Mouse (Mus musculus) embryonic fibroblast, embryonic 13.5 days (primary cell): ENCODE results near the gene Gzma. TPM values are rescaled to one million over a fixed set of nuclear protein-coding genes. Genes with fewer than 3 reads are reported as not detected.

ENCODE experiments used
- H3K27ac ChIP-seq: 2 replicates; pipeline ENCODE4 v1.5.1; 2012; ENCODE audit warnings: low read length, control low read depth, inconsistent platforms; ENCODE audit not compliant: insufficient read depth
- H3K4me1 ChIP-seq: 2 replicates; pipeline ENCODE4 v1.6.1; 2011; ENCODE audit warnings: low read length; ENCODE audit not compliant: control insufficient read depth, insufficient read depth
- H3K4me3 ChIP-seq: 2 replicates; pipeline ENCODE4 v1.5.1; 2011; ENCODE audit warnings: mild to moderate bottlenecking, control low read depth, low read length; ENCODE audit not compliant: insufficient read depth
- CTCF ChIP-seq: IDR thresholded peaks from 2 replicates; pipeline ENCODE4 v1.5.1; 2011; ENCODE audit warnings: mild to moderate bottlenecking, control low read depth, low read length, moderate library complexity, borderline replicate concordance; ENCODE audit not compliant: insufficient read depth
- POLR2A ChIP-seq: IDR thresholded peaks from 2 replicates; pipeline ENCODE4 v1.6.1; 2011; ENCODE audit warnings: low read depth, mild to moderate bottlenecking, control low read depth, low read length, moderate library complexity
- polyA plus RNA-seq: library from polyadenylated mRNA; stranded (reverse); fragments of >200 nt; gene quantifications from 2 replicates; pipeline ENCODE4 v1.2.4, GENCODE M21; 2011; ENCODE audit warnings: low read depth; ENCODE audit not compliant: missing spikeins, insufficient read length

Gene Gzma
- polyA plus RNA-seq, 1 experiment = not detected

DNA sequence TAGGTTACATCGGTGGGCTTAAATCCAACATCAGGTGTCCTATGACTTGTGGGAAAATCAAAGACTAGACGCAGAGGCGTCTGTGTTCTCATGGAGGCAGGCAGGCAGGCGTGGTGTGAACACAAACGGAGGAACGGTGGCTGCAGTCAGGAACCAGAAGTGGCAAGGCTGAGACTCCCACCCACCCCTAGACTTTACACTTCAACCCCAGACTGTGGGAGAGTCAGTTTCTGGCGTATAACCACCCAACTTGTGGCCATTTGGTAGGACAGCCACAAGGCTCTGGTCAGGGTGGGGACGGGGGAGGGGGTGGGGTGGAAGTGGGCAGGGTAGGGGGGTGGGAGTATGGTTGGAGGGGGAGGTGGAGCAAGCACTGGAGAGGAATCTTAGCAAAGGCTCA is 10.3 kb downstream of the Gzma start:
- no peak for TF ChIP-seq CTCF
- no peak for TF ChIP-seq POLR2A
- Histone ChIP-seq H3K4me3 (no peak overlapping the region), H3K4me1 (no peaks in the 10 kb centered on the region), H3K27ac (no peak overlapping the region)

DNA sequence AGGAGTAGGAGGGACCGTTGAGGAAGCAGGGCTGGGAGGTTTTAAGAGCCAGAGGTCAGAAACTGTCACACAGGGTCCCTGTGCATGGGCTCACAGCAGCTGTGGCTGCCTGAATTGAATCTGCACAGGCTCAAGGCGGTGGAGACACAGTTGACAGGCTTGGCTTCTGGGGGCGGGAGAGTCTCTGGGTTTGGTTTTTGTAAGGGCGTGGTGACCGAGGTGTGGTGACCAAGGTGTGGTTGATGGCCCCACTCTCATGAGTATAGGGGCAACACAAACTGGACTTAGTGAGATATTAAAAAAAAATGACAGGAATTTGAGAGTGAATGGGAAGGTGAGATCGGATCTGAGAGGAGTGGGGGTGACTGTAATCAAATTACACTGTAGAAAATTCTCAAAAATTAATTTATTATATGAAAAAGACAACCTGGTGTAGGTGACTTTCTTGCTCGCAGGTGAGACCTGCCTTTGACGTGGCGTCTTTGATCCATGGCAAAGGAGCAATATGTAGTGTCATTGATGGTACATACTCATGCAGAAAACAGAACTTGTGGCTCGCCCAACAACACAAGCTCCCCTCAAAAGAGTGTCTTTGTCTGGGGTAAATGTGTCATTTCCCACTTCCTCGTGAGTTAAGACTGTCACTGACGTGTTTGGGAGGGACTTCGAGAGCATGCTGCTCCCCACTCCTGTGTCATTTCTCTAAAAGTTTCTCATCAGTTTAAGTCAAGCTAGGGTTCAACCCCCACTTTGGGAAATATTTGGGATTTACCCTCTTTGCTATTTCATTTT is 13.4 kb downstream of the Gzma start:
- TF ChIP-seq POLR2A (no peak), CTCF (no peak)
- H3K4me3 ChIP-seq = no peak overlapping the region
- H3K27ac ChIP-seq = no peak overlapping the region
- H3K4me1 ChIP-seq = no peaks in the 10 kb centered on the region

DNA sequence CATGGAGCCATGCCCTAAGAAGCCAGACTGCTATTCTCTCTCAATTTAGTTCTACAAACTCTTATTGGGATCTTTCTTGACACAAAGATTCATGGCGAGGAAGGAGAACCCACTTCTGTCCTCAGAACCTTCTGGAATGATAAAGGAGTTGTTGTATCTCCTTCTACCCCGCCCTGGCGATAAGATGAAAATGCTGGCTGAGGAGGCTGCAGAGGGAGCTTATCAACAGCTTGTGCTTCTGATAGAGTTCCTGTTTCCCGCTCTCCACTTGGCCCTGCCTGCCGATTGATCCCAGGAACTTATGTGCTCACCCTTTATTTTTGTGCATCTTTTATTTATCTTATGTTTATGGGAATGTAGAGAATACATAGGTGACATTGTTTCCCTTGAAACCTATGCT is 16.0 kb downstream of the Gzma start:
- no peak overlapping the region for H3K4me3 ChIP-seq
- no peak overlapping the region for H3K27ac ChIP-seq
- TF ChIP-seq POLR2A (no peak), CTCF (no peak)
- H3K4me1 ChIP-seq = no peaks in the 10 kb centered on the region

DNA sequence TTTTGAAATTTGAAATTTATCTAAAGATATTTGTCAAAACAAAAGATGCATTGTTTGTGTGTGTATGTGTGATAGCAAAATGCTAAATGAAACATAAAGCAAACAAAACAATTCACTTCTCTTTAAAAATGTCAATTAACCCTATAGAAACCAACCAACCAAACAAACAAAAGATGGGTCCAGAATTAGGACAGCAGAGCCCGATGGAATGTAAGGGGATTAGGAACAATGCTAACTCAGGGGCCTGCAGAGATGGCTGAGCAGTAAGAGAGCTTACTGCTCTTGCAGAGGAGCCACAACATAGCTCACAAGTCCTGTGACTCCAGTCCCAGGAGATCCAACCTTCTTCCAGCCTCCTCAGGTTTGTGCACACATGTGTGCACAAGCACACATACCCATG is 18.7 kb downstream of the Gzma start:
- TF ChIP-seq CTCF (no peak), POLR2A (no peak)
- Histone ChIP-seq H3K4me3 (no peak overlapping the region), H3K27ac (no peak overlapping the region), H3K4me1 (no peaks in the 10 kb centered on the region)

DNA sequence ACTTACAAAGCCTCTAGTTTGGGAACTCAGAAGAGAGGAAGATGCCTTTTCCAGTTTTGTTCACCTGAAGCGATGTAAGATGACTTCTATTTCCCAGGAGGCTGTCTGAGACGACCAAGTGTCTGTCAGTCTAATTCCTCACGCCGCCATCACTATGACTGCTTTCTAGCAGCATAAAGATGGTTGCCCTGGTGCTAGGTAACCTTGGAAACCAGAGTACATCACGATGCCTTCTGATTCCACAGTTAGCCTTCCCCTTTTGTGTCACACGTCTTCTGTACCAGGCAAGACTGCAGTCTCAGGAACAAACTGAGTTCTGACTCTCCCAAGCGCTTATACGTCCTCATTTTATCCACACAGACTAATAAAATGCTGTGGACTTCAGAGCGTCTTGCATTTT is 21.8 kb downstream of the Gzma start:
- H3K27ac ChIP-seq = no peak overlapping the region
- TF ChIP-seq POLR2A (no peak), CTCF (no peak)
- no peaks in the 10 kb centered on the region for H3K4me1 ChIP-seq
- H3K4me3 ChIP-seq = no peak overlapping the region

DNA sequence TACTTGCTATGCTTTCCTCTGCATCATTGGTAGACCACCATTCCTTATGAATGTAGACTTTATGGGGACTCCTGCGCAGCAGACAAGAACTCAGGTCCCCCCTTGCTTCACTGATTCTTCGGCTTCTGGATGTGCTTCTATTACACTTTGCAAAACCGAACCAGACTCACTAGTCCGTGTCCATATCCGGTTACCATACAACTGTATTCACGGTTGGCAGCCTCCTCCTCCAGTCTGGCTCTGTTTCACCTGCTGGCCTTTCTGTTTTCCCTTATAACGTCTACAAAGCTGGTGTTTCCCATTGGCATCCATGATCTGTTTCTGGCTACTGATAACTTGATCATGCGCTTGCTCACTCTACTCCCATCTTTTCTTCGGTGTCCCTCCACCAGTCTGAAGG is 36.2 kb downstream of the Gzma start:
- TF ChIP-seq CTCF (no peak), POLR2A (no peak)
- Histone ChIP-seq H3K4me1 (no peaks in the 10 kb centered on the region), H3K27ac (no peak overlapping the region), H3K4me3 (no peak overlapping the region)

DNA sequence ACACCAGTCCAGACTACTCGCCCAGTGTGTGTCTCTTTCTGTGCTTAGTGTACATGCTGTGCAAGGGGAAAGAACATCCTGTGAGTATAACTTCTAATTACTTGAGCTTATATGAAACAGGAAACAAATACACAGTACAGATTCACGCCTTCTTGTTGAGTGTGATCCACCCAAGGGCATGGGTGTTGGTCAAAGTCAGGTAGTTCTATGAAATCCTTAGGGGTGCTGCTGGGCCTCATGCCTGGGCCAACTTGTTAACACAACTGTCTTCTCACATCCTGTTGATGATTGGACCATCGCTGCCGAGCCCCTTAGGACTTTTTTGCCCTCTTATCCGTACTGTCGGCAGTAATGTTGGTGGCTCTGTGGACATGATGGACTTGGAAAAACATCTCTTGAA is 39.0 kb downstream of the Gzma start:
- no peak for TF ChIP-seq CTCF
- TF ChIP-seq POLR2A = no peak
- no peak overlapping the region for H3K27ac ChIP-seq
- H3K4me3 ChIP-seq = no peak overlapping the region
- H3K4me1 ChIP-seq = no peaks in the 10 kb centered on the region

DNA sequence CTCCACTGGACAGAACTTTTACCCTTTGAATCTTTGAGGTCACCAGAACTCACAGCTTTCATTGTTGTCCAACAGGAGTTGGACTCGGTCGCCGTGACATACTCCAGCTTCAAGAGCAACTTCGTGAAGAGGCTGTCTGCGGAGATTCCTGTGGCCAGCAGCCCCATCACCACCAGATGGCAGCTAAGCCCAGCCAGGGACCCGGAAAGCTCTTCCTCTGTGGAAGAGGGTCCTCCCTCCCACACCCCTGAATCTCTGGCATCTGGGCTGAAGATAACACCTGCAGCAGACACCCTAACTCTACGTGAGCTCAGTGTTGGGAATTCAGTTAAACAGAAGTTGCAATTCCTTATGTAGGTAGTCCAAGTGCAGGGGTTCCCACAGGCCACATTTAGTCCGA is 45.0 kb downstream of the Gzma start:
- Histone ChIP-seq H3K4me1 (no peaks in the 10 kb centered on the region), H3K27ac (no peak overlapping the region), H3K4me3 (no peak overlapping the region)
- TF ChIP-seq CTCF (peak; percentile 25; the same call in 1 of the 2 replicates), POLR2A (no peak)

DNA sequence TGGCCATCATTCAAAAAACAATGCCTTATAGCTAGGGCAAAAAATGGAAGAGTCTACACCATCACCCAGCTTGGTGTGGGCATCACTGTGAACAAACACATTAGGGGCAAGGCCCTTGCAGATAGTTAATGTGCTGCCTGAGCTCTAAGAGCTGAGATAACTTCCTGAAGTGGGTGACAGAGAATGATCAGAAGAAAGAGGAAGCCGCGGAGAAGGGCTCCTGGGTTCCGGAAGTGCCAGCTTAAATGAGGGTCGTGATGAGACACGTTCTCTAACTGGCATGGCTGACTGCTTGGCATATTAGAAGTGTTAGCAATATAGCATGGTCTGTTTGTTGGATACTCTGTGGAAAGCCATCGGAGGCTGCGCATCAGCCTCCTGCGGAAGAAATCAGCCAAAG is 46.6 kb downstream of the Gzma start:
- H3K27ac ChIP-seq = no peak overlapping the region
- no peak for TF ChIP-seq POLR2A
- no peak for TF ChIP-seq CTCF
- no peak overlapping the region for H3K4me3 ChIP-seq
- peaks cover 5% of the 10 kb centered on the region; the same call in 1 of the 2 replicates for H3K4me1 ChIP-seq

GRCm38 (mm10) chr13:113047647-113048046 is 53.1 kb downstream of the Gzma start:
- peaks cover 14% of the 10 kb centered on the region for H3K4me1 ChIP-seq
- TF ChIP-seq POLR2A = no peak
- no peak for TF ChIP-seq CTCF
- no peak overlapping the region for H3K4me3 ChIP-seq
- H3K27ac ChIP-seq = no peak overlapping the region

DNA sequence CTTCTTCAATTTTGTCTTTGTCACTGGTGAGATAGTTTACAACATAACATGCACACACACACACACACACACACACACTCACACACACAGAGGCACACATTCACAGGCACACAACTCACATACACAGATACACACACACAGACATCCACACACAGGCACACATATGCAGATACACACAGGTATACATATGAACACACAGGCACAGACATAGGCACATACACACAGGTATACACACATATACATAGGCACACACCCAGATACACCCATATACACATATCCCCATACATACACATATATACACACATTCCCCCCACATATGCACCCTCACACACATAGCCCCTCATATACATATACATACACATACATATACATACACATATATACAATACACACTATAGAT is 53.8 kb downstream of the Gzma start:
- no peak overlapping the region for H3K27ac ChIP-seq
- H3K4me1 ChIP-seq = peaks cover 14% of the 10 kb centered on the region
- H3K4me3 ChIP-seq = no peak overlapping the region
- TF ChIP-seq CTCF = no peak
- TF ChIP-seq POLR2A = no peak
